Mouse (Mus musculus): Measurements from ENCODE around the gene Plppr1.
"Not testable (repeated sequence)": the region's sequence is repeated elsewhere in the genome, so short reads cannot be mapped to it uniquely, and the experiment has no call there.

The Plppr1 gene

DNA sequence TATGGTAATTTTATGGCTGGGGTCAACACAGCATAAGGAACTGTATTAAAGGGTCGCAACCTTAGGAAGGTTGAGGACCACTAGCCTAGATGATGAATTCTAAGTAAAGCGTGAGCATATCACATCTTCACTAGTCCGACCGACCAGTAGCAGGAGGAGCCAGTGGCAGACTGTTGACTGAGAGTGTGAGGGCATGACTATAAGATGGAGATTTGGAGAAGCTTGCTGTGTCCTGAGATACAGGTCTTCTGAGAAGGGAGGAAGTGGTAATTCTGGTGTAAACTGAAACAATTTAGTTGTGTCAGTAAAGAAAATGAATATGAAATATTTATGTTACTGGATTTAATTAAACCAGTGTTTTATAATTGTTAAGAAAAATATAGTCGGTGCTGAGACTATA lies 180.4 kb downstream of the Plppr1 start:
- DNase-seq, result no peak

DNA sequence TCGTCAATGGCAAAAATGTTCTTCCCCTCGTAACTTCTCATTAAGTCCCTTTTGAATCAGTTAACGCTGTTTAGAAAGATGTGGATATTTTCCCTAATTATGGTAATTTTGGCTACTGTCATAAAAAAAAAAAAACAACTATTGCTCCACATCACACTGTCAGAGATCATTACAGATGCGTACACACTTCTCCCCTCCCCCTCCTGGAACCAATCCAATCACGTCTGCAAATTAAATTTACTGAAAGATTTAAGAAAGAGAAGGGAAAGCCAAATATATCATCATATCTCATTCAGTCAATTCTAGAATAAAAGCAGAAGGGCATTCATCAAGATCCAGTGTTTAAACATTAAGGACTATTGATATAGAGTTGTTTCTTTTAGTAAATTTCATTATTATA lies 185.7 kb downstream of the Plppr1 start:
- DNase-seq, result no peak

DNA sequence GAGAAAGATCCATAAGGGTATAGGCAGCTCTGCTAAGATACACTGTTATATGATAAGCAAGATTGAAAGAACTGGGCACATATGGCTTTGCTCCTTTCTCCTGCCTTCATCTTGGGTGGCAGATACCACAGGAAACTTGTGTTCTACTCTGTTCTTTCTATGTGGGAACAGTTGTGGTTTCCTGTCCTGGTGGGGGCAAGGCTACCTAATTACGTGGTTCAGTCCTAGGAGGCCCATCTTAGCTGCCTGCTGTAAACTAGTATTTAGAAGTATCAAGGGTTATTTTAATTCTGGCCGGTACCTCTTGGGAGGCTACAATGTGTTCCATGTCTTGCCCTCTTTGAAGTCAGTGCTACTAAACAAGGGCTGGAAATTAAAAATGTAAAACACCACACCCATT lies 186.2 kb downstream of the Plppr1 start:
- no peak for DNase-seq

DNA sequence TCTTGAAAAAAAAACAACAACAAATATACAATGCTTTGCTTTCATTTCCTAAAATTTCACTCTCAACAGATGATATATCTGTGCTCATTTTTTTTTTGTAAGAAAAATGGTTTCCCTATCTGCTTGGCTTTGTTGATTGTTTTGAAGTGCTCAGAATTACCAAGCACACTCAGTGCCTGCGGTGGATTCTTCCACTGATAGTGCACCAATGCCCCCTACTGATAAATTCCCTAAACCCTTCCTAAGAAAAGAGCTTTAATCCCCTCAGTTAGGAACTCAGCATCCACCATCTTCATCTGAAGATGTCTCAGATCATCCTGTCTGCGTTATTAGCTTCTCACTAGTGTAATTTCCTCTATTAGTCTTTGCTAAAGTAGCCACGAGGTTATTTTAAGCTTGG lies 192.2 kb downstream of the Plppr1 start:
- DNase-seq, result peak in 1 of 2 experiments; percentile 10

DNA sequence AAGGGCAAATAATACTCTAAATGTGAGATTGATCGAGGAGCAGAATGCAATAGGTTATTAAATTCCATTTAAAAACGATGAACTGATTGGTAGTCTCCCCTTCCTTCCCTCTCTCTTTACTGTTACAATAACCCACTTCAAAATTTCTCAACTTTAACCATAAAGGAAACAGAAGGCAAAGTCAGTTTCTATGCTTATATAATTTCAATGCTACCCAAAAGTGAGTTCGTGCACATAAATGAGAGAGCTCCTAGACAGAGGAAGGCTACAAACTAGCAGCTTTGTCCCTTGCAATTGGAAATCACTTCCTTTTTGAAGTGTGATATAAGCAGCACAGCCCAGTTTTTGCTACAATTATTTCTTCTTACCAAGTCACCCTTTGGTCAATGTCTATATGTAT lies 193.1 kb downstream of the Plppr1 start:
- no peak for DNase-seq

DNA sequence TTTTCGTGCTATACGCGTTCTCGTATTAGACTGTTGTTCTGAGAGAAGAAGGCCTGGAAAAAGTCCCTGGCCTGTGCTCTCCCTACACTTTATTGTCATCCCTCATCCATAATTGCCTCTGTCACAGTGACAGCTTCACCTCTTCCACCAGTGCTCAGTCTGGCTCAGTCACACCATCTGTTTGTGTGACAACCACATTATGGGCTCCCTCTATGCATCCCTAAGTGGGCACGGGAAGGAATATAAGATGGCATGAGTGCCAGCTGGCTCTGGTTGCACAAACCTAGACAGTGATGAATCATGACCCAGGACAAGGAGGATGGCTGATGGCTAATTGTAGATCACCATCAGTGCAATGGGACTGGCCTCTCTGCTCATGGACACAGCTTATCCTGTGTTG lies 219.4 kb downstream of the Plppr1 start:
- no peak for DNase-seq

DNA sequence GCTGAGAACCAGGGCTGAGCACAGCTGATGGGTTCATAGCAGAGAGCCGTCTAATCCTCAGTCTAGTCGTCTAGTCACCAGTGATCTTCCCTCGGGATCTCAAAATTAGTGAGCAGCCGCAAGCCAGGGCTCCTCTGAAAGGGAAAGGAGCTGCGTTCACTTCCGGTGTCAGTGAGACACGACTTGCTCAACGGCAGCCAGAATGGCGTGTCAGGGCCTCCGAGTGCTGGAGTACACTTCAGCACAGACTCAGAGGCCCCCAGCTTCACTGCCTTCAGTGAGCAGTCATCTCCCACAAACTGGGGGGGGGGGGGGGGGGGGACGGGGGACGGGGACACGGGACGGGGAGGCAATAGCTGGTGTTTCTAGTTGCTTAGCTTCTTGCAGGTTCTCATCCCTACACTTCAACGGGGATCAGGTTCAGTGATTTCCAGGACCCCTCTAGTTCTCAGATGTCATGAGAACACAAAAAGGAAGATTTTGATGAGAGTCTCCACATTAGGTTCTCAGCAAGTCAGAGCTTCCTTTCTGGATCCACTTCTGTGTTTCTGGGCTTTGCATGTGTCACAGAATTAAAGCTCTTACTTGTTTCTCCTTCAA lies 225.7 kb downstream of the Plppr1 start:
- no peak for DNase-seq

DNA sequence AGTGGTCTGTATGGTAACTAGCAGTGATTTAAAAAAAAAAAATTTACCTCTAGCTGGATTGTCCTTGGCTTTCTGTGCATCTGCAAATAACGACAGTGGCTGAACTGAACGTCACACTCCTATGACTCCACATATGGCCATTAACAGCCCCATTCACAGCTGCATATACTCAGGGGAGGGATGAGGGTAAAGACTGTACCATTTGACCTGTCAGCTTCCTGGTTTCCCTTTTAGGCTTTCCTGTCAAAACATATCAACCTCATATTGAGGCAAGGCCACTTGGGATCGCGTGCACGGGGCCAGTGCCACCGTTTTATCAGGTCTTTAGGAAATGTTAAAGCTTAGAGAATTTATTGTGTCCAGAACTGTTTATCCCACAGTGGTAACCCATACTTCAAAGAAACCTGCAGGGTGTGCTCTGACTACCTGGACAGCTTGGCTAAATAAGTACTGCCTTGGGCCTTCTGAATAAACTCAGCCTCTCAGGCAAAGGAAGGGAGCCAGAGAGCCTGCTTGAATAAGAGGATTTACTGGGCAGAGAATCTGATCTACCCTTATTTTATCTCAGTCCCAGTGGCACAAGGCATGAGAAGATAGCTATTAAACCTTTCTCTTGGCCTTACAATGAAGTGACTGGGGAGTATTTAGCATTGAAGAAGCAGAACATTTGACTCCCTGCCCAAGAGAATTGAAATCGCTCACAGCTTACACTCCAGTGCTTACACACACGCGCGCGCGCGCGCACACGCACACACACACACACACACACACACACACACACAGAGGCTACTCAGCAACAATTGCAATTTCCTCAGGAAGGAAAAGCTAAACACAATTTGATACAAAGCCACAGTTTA lies 226.5 kb downstream of the Plppr1 start:
- DNase-seq, result no peak

DNA sequence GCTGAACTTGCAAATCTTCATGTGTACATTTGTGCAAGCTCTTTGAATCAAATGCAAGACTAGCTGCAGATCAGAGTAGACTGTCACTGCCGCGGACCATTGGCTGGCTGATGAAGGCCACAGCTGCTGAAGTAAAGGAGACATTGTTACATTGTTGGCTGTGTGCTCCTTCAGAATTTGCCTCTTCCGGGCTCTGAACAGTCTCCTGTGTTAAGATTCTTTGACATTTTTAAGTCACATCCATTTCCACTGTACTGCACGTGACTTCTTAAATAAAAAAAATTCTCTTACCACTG lies 227.1 kb downstream of the Plppr1 start:
- DNase-seq, result no peak

DNA sequence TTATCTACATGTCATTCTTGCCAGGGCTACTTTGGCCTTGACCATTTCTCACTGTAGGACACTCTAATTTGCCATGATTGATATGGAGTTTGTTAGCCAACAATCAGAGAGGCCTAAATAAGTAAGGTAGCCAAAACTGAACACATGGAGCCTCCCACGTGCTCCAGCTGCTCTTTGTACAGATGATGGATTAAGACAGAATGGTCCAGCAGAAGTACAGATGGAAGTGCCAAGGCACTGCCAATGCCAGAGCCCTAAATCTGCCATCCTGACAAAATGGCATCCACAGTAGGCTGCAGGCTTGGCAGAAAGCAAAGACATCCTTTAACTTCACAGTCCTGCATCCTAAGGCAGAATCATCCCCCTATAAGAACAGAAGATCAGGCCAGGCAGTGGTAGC lies 237.4 kb downstream of the Plppr1 start:
- DNase-seq, result no peak

DNA sequence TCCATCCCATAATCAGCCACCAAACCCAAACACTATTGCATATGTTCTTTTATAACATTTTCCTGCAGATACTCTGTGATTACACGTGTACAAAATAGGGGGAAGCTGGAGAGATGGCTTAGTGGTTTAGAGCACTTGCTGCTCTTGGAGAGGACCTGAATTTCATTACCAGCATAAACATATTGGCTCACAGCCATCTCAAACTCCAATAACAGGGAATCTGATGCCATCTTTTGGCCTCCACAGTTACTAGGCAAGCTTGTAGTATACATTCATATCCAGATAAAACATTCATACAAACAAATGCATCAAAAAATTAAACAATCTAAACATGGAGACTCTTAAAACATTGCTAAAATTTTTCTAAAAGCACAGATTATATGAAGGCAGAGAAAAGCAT lies 240.5 kb downstream of the Plppr1 start:
- DNase-seq, result no peak

DNA sequence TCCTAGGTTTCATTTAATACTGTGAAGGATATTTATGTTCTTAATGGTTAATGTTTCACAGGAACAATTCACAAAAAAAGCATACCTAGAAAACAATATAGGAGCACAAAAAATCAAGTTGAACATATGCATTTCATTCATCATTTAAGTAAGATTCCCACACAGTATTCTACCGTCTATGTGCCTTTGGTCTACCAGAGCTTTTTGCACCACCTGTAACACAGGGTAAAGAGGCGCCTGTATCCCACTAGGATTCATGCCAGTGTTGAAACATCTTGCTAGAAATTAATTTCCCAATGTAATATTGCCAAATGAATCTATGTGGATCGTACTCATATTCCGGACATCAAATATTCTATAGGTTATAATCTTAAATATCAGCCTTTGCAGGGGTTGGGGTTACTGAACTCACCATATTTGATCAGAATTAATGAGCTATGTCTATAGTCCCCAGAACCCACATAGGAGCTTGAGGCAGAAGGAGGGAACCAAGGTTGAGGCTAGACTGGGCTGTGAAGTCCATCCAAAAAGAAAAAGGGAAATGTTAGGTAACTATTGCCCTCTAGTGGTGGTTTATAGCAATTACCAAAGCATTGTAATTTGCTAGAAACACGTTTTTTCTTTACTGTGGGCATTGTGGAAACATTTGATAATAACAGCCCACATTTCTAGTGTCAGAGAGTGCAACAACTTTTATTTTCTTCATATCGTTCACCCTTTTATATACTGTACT lies 263.0 kb downstream of the Plppr1 start:
- no peak for DNase-seq

DNA sequence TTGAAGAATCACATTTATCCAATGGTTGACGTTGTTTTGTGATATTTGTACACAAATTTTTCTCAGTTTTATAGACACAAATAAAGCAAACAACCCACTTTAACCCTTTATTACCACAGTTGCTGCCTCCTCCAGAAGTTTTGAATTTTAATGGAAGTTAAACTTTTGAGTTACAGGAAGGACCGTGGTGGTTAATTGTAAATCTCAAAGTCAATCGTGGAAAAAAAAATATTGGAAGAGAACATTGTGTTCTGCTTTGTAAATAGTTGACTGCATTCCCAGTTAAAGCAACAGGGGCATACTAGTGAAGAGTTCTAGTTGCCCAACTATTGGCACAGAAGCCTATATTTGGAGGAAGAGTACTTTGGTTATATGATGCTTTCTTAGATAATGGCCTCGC lies 278.9 kb downstream of the Plppr1 start:
- peak in 1 of 2 experiments; percentile 24 for DNase-seq

DNA sequence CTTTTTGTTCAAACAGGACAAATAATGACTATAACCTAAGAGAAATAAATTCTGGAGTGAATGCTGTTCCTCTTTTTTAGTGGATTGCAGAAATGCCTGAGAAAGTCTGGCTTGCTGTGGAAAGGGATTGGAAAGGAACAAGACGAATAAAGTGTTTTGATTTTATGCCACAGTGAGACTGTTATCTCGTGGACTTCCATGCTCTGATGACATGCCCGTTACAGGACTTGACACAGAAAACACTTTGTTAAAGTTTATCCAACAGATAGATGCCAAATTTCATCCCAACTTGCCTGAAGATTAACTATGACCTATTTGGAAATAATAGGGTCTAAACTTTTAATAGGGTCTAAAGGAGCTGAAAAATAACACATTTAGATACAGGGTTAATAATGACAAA lies 281.0 kb downstream of the Plppr1 start:
- DNase-seq, result peak in 1 of 2 experiments; percentile 36

DNA sequence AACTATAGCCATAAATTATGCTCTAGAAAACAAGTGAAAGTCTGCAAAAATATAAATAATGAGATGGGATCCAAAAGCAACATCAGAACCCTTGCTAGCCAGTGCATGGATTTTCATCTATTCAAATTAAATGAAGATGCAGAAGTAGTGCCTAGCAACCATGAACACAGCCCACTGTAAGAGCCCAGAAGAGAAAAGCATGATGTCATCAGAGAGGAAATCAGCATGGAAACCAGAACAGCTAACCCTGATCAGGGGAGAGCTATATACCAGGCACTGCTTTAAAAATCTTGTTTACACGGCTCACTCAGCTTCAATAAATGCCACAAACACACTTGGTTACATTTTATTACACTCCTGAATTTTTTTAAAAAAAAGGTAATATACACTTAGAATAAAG lies 288.9 kb downstream of the Plppr1 start:
- DNase-seq, result not testable (repeated sequence)

DNA sequence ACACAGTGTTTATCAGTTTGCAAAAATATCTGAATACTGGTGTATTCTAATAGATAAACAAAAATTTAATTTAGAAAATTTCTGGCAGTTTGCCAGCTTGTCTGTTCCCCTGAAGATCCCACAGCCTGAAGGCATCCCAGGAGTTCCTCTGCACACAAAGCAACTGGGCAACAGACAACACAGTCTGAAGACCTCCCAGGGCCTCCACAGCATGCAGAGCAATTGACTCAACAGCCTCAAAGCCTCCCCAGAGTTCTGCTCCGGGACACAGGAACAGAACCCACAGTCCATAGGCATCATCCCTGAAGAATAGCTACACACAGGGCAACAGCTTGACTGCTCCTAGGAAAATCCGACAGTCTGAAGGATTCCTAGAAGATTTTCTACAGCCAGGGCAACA lies 289.6 kb downstream of the Plppr1 start:
- DNase-seq, result no peak

DNA sequence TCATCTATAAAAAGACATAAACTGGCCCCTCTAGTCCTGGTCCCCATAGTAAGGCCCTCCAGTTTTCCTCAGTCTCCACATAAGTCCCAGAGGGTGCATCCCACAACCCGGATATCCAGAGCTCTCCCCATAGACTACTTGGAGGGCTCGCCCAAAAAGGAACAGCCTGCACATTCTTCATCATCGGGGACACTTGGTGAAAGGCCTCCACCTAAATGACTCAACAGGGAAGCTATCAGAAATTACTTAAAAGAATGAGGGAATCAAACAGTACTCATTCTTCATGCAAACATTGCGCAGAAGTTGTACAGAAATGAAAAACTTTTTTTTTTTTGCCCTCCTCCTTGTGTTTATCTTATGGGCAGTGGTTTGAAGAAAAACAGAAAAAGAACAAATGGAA lies 291.4 kb downstream of the Plppr1 start:
- DNase-seq, result no peak

DNA sequence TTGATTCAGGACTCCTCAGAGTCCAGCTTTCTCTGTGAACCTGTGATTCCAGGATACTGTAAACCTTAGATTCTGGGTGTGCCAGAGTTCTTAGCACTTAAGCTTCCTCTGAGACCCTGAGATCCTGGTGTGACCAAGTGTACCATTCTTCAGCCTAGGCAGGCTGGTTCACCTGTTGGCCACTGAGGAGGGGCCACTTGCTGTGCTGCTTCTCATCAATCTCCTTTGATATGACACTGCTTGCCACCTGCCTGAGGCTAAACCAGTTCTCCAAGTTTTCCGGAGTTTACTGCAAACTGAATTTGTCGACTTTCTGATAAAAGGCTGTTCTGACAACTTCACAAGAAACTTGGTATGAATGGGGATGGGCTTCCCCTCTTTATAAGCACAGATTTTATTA lies 298.0 kb downstream of the Plppr1 start:
- DNase-seq, result no peak

DNA sequence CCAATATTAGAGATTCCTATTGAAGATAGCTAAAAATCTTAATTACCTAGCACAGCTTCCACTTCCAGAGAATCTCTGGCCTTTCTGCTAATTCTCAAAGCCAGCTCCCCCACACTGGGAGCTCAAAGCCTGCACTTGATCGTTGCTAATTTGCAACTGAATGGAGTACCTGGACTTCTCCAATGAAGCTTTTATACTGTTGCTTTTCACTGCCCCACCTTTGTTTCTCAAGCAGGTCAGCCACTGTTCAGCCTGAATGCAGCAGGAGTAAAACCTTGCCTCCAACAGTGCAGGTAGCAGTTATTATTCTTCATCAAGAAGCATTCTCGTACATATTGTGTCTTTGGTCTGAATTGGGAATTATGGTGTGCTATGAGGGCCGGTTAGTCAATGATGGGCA lies 309.0 kb downstream of the Plppr1 start:
- DNase-seq, result not testable (repeated sequence)

DNA sequence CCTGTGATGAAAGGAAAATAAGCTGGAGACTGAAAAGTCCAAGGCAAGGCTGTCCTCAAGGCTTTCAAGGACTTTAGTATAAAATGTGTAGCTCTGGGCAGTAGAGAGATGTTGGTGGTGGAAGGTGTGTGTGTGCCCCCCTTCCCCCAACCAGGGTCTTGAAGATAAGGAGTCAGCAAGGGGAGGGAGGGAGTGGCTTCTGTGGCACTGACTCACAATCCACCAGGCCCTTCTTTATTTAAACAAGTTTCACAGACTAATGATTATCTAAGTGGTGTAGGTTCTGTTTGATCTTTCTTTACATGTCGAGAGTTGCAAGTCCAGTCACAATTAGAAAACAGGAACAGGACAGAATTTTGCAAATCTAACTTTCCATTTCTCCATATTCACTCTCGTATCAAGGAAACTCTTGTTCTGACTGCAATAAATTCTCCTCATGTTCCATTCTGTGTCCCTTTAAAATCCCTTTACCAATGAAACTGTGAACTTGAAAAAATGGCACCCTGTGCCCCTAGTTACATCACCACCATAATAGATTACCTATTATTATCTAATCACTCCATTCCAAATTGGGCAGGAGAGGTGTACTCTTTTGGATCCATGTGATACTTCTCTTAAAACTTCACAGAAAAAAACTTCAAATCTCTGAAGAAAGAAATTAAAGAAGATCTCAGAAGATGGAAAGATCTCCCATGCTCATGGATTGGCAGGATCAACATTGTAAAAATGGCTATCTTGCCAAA lies 324.7 kb downstream of the Plppr1 start:
- not testable (repeated sequence) for DNase-seq

DNA sequence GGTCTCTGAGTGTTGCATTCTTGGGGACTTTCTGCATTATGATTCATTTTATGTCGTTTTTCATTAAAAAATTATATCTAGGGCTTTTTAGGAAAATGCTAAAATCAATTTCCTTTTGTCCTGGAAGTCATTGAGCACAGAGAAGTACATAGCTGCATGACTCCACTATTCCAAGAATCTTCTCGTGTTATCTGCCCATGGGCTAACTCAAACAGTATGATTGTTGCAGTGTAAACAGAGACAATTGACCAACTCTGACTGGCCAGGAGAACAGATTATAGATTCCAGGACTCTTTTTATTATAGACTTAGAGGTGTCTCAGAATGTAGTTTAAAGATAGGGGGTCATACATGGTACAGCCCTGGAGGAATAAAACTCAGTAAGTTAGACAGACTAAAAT lies 327.8 kb downstream of the Plppr1 start:
- no peak for DNase-seq

Data from kidney, adult 8-10 months (tissue).